In genomic region chr14:29021295-29021694, GRCm38 (mm10) we compare ENCODE assay signal across 25 mouse cellular contexts. TPM values are rescaled to one million over a fixed set of nuclear protein-coding genes. Genes with fewer than 3 reads are reported as not detected.
DNase-seq lines count a peak whose midpoint lies in the region; ATAC-seq lines count a peak whose summit lies in the region.
"Had no signal": no experiment of that assay in that cellular context is flagged by ENCODE, and none has a peak within 500 bp of the region (broad histone marks: within the 10 kb centered on the region; RNA-seq: fewer than 3 reads in every experiment).

No protein-coding gene starts in this region.

- H3K36me3 ChIP-seq in megakaryocyte, embryonic 14.5 days (replicated peaks; ENCODE audit: low read length): no peaks in the 10 kb centered on the region
- H3K36me3 ChIP-seq: embryonic facial prominence, embryonic 13.5 days; embryonic facial prominence, embryonic 15.5 days; forebrain, embryonic 10.5 days; forebrain, embryonic 12.5 days had no signal

- peak overlapping the region; percentile 8 for H3K4me3 ChIP-seq in megakaryocyte, embryonic 14.5 days (replicated peaks)
- H3K4me3 ChIP-seq: embryonic facial prominence, embryonic 13.5 days; embryonic facial prominence, embryonic 15.5 days; erythroblast, embryonic 14.5 days; forebrain, embryonic 10.5 days; forebrain, embryonic 12.5 days had no signal

- no peak for ATAC-seq in megakaryocyte, adult 5-6 weeks (ENCODE audit: poor library complexity, severe bottlenecking)
- ATAC-seq: forebrain, embryonic 14.5 days; forebrain, embryonic 16.5 days had no signal

- H3K9me3 ChIP-seq in megakaryocyte, embryonic 14.5 days: peaks cover 34% of the 10 kb centered on the region
- H3K9me3 ChIP-seq: embryonic facial prominence, embryonic 13.5 days; embryonic facial prominence, embryonic 15.5 days; forebrain, embryonic 10.5 days; forebrain, embryonic 12.5 days had no signal

- H3K4me1 ChIP-seq in megakaryocyte, embryonic 14.5 days: no peaks in the 10 kb centered on the region

- H3K27me3 ChIP-seq in megakaryocyte, embryonic 14.5 days (replicated peaks): no peaks in the 10 kb centered on the region
- H3K27me3 ChIP-seq: embryonic facial prominence, embryonic 13.5 days; embryonic facial prominence, embryonic 15.5 days; forebrain, embryonic 12.5 days had no signal

- peak; percentile 89 for DNase-seq in heart, adult 11 months
- DNase-seq in heart, postnatal 4 days: no peak
- DNase-seq: adrenal gland, adult 2 months; adrenal gland, postnatal 10 days; adrenal gland, postnatal 25 days; cerebellum, adult 11 months; cerebellum, adult 18-20 months; cerebellum, adult 8-10 months; cerebellum, adult 9-11 months; cerebellum, postnatal 14 days; cerebellum, postnatal 36 days; embryo, embryonic 11 days had no signal

RNA-seq across cellular contexts. Expression of gene Lrtm1, which starts 3.3 kb away (rescaled TPM):
- total RNA-seq in heart, postnatal 4 days (2021): 10 to 100 TPM; 57.1 to 61.9 TPM
- 1.1 TPM in 1 of 2 replicates, not detected in the other for polyA plus RNA-seq in megakaryocyte, embryonic 14.5 days (2012; ENCODE audit: insufficient read depth, low replicate concordance)
- total RNA-seq in megakaryocyte, adult 5-6 weeks (2015): not detected in 2 replicates
- not detected in 2 replicates for total RNA-seq in megakaryocyte, adult 5-6 weeks (2017)
- total RNA-seq: common myeloid progenitor, adult 5-6 weeks; ES-E14; MEL had no signal
- polyA plus RNA-seq: C2C12; forebrain, embryonic 14.5 days had no signal

Comparison
In these comparisons a context has a peak if more than half of its experiments do, and no peak if none do; other contexts are left out.
1. RNA of gene Lrtm1, which starts 3.3 kb away (total RNA-seq): 57.1 to 61.9 TPM in heart, postnatal 4 days; not detected in megakaryocyte, adult 5-6 weeks; every median in the first group is over 10 times any median in the second.